Mouse (Mus musculus): ENCODE measurements around the gene Ncs1.

GRCm38 (mm10) chr2:31244216-31244615, 1.4 kb upstream of the Ncs1 start:
- TF ChIP-seq CTCF (IDR thresholded peaks at IDR 0.05; ENCODE audit: insufficient read depth, low read length): no peak
- TF ChIP-seq POLR2A (IDR thresholded peaks at IDR 0.05; ENCODE audit: borderline replicate concordance, extremely low read depth, low read depth, low read length): no peak

All from lung, adult 2 months (tissue).